Mouse (Mus musculus): Measurements from ENCODE around the gene Lrrc30. TPM values are rescaled to one million over a fixed set of nuclear protein-coding genes. Genes with fewer than 3 reads are reported as not detected.

Lrrc30 gene
- total RNA-seq, 4 experiments from 2014 or later, result not detected

GRCm38 (mm10) chr17:67583422-67583821 lies 49.1 kb downstream of the Lrrc30 start:
- DNase-seq (ENCODE audit: low spot score in 2 of 2), result no peak

GRCm38 (mm10) chr17:67582681-67583356 lies 49.7 kb downstream of the Lrrc30 start:
- no peak for DNase-seq (ENCODE audit: low spot score in 2 of 2)

DNA sequence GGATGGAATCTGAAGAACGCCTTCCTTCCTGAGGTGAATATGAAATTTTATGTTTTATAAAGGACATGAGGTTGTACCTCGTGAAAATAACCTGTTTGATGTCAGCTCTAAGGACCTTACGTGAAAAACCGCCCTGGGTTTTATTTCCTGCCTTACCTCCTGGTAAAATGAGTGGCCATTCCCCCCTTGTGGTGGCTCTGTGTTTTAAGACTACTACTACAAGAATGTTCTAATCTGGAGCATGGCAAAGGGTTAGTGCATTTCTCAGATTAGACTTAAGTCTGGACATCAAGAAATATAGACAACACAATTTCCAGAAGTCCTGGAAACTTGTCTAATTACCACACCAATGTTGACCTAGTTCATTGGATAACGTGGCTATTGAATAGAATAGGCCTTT lies 50.7 kb downstream of the Lrrc30 start:
- DNase-seq (ENCODE audit: low spot score in 2 of 2), result no peak

Other genes starting within 250 kb of the Lrrc30 start
- 1 to 10 TPM; 3.7 to 6.6 (median 4.7) TPM for gene Lama1, start 64.5 kb upstream of the Lrrc30 start, total RNA-seq (2022)